Mouse (Mus musculus) kidney, embryonic 15.5 days (tissue): Measurements from ENCODE around the gene Ergic1. TPM values are rescaled to one million over a fixed set of nuclear protein-coding genes. Genes with fewer than 3 reads are reported as not detected.

Experiments
- ATAC-seq: fragments of 200-750 bp; cut with Nextera tagmentation; replicated peaks from 2 replicates; pipeline ENCODE4 v1.8.0; 2017; ENCODE audit warnings: moderate TSS enrichment; ENCODE audit not compliant: low FRiP score
- H3K27ac ChIP-seq: fragments of 300-500 bp; sonication (generic); 2 replicates; pipeline ENCODE4 v1.5.1; 2015; ENCODE audit warnings: mild to moderate bottlenecking, inconsistent platforms
- H3K27me3 ChIP-seq: fragments of 300-500 bp; sonication (generic); 2 replicates; pipeline ENCODE4 v1.6.1; 2015; ENCODE audit warnings: inconsistent platforms
- H3K36me3 ChIP-seq: fragments of 300-500 bp; sonication (generic); 2 replicates; pipeline ENCODE4 v1.6.1; 2015; ENCODE audit warnings: inconsistent platforms
- H3K4me1 ChIP-seq: fragments of 300-500 bp; sonication (generic); 2 replicates; pipeline ENCODE4 v1.6.1; 2015; ENCODE audit warnings: inconsistent platforms
- H3K4me2 ChIP-seq: fragments of 300-500 bp; sonication (generic); 2 replicates; pipeline ENCODE4 v1.6.1; 2015; ENCODE audit warnings: moderate library complexity, mild to moderate bottlenecking, inconsistent platforms
- H3K4me3 ChIP-seq: fragments of 300-500 bp; sonication (generic); replicated peaks from 2 replicates; pipeline ENCODE4 v1.5.1; 2015; ENCODE audit warnings: mild to moderate bottlenecking, inconsistent platforms
- H3K9ac ChIP-seq: fragments of 300-500 bp; sonication (generic); 2 replicates; pipeline ENCODE4 v1.6.1; 2015; ENCODE audit warnings: mild to moderate bottlenecking, inconsistent platforms
- H3K9me3 ChIP-seq: fragments of 300-500 bp; sonication (generic); replicated peaks from 2 replicates; pipeline ENCODE4 v1.6.1; 2016; ENCODE audit warnings: inconsistent platforms
- WGBS: fragments of 180-500 bp; shearing (Covaris S2); methylation state at CpG from one replicate; pipeline ENCODE4 v1.1.7; 2015; ENCODE audit warnings: mixed read lengths; 5-methylcytosine and 5-hydroxymethylcytosine counted together
- polyA plus RNA-seq: library from polyadenylated mRNA; unstranded; fragments of >200 nt; fragmentation: Nextera tagmentation; extraction: Ambion mirVana; gene quantifications from 2 replicates; pipeline ENCODE4 v1.2.1, GENCODE M21; 2015

Gene Ergic1
- polyA plus RNA-seq, 1 experiment from 2014 or later, result 124 TPM

GRCm38 (mm10) chr17:26623991-26624390 lies 62.7 kb downstream of the Ergic1 start:
- peaks cover 14% of the 10 kb centered on the region for H3K4me1 ChIP-seq
- H3K36me3 ChIP-seq, result peaks cover 72% of the 10 kb centered on the region
- no peaks in the 10 kb centered on the region for H3K27me3 ChIP-seq
- ATAC-seq, result no peak
- H3K9me3 ChIP-seq, result no peaks in the 10 kb centered on the region
- H3K9ac ChIP-seq, result no peak overlapping the region
- no peak overlapping the region for H3K4me2 ChIP-seq
- 93% methylated on average over 6 of the region's 6 CpGs for WGBS
- no peak overlapping the region for H3K27ac ChIP-seq
- no peak overlapping the region for H3K4me3 ChIP-seq

GRCm38 (mm10) chr17:26624999-26625398 lies 63.7 kb downstream of the Ergic1 start:
- Histone ChIP-seq H3K27ac (no peak overlapping the region), H3K9ac (no peak overlapping the region), H3K36me3 (peaks cover 74% of the 10 kb centered on the region), H3K9me3 (no peaks in the 10 kb centered on the region), H3K4me2 (no peak overlapping the region), H3K27me3 (no peaks in the 10 kb centered on the region), H3K4me1 (peaks cover 14% of the 10 kb centered on the region), H3K4me3 (no peak overlapping the region)
- WGBS, result 94% methylated on average over 10 of the region's 10 CpGs
- ATAC-seq, result no peak

- peaks cover 77% of the 10 kb centered on the region for H3K36me3 ChIP-seq
- H3K9me3 ChIP-seq, result no peaks in the 10 kb centered on the region
- H3K4me3 ChIP-seq, result no peak overlapping the region
- H3K27ac ChIP-seq, result no peak overlapping the region
- no peaks in the 10 kb centered on the region for H3K27me3 ChIP-seq
- ATAC-seq, result no peak
- no peak overlapping the region for H3K4me2 ChIP-seq
- no peak overlapping the region for H3K9ac ChIP-seq
- 96% methylated on average over 2 of the region's 2 CpGs for WGBS
- H3K4me1 ChIP-seq, result peaks cover 11% of the 10 kb centered on the region
Measured at GRCm38 (mm10) chr17:26625521-26626010, 64.3 kb downstream of the Ergic1 start.

GRCm38 (mm10) chr17:26628479-26628878 lies 67.2 kb downstream of the Ergic1 start:
- no peaks in the 10 kb centered on the region for H3K4me1 ChIP-seq
- no peaks in the 10 kb centered on the region for H3K9me3 ChIP-seq
- H3K27me3 ChIP-seq, result no peaks in the 10 kb centered on the region
- no peak for ATAC-seq
- H3K4me3 ChIP-seq, result no peak overlapping the region
- H3K27ac ChIP-seq, result no peak overlapping the region
- H3K4me2 ChIP-seq, result no peak overlapping the region
- H3K9ac ChIP-seq, result no peak overlapping the region
- 81% methylated on average over 6 of the region's 6 CpGs for WGBS
- H3K36me3 ChIP-seq, result peaks cover 95% of the 10 kb centered on the region

GRCm38 (mm10) chr17:26628936-26629335 lies 67.6 kb downstream of the Ergic1 start:
- no peak overlapping the region for H3K27ac ChIP-seq
- ATAC-seq, result no peak
- WGBS, result 94% methylated on average over 3 of the region's 3 CpGs

GRCm38 (mm10) chr17:26631811-26632327 lies 70.6 kb downstream of the Ergic1 start:
- ATAC-seq, result no peak
- WGBS, result 79% methylated on average over 8 of the region's 8 CpGs

More at GRCm38 (mm10) chr17:26628936-26629335, 67.6 kb downstream of the Ergic1 start:
- Histone ChIP-seq H3K27me3 (no peaks in the 10 kb centered on the region), H3K4me3 (no peak overlapping the region), H3K4me2 (no peak overlapping the region), H3K9me3 (no peaks in the 10 kb centered on the region), H3K9ac (no peak overlapping the region), H3K4me1 (no peaks in the 10 kb centered on the region), H3K36me3 (peaks cover 95% of the 10 kb centered on the region)

GRCm38 (mm10) chr17:26633186-26633585 lies 71.9 kb downstream of the Ergic1 start:
- 89% methylated on average over 9 of the region's 9 CpGs for WGBS
- no peak overlapping the region for H3K4me3 ChIP-seq
- no peak overlapping the region for H3K27ac ChIP-seq
- peaks cover 89% of the 10 kb centered on the region for H3K36me3 ChIP-seq
- H3K27me3 ChIP-seq, result no peaks in the 10 kb centered on the region
- H3K4me2 ChIP-seq, result no peak overlapping the region
- no peaks in the 10 kb centered on the region for H3K4me1 ChIP-seq
- no peak for ATAC-seq
- no peak overlapping the region for H3K9ac ChIP-seq
- no peaks in the 10 kb centered on the region for H3K9me3 ChIP-seq

More at GRCm38 (mm10) chr17:26631811-26632327, 70.6 kb downstream of the Ergic1 start:
- no peak overlapping the region for H3K4me2 ChIP-seq
- no peak overlapping the region for H3K4me3 ChIP-seq
- no peak overlapping the region for H3K9ac ChIP-seq
- no peaks in the 10 kb centered on the region for H3K9me3 ChIP-seq
- H3K36me3 ChIP-seq, result peaks cover 94% of the 10 kb centered on the region
- no peaks in the 10 kb centered on the region for H3K4me1 ChIP-seq
- H3K27me3 ChIP-seq, result no peaks in the 10 kb centered on the region
- no peak overlapping the region for H3K27ac ChIP-seq

- 93% methylated on average over 9 of the region's 9 CpGs for WGBS
- no peak overlapping the region for H3K4me3 ChIP-seq
- no peak overlapping the region for H3K4me2 ChIP-seq
- no peak overlapping the region for H3K9ac ChIP-seq
- H3K27me3 ChIP-seq, result no peaks in the 10 kb centered on the region
- no peak for ATAC-seq
- H3K4me1 ChIP-seq, result no peaks in the 10 kb centered on the region
- peaks cover 88% of the 10 kb centered on the region for H3K36me3 ChIP-seq
- no peaks in the 10 kb centered on the region for H3K9me3 ChIP-seq
- H3K27ac ChIP-seq, result no peak overlapping the region
Measured at GRCm38 (mm10) chr17:26633926-26634325, 72.6 kb downstream of the Ergic1 start.

GRCm38 (mm10) chr17:26634539-26634938 lies 73.2 kb downstream of the Ergic1 start:
- 92% methylated on average over 7 of the region's 7 CpGs for WGBS
- H3K27me3 ChIP-seq, result no peaks in the 10 kb centered on the region
- H3K4me2 ChIP-seq, result no peak overlapping the region
- no peaks in the 10 kb centered on the region for H3K4me1 ChIP-seq
- no peak overlapping the region for H3K27ac ChIP-seq
- H3K4me3 ChIP-seq, result no peak overlapping the region
- no peaks in the 10 kb centered on the region for H3K9me3 ChIP-seq
- peaks cover 88% of the 10 kb centered on the region for H3K36me3 ChIP-seq
- no peak for ATAC-seq
- H3K9ac ChIP-seq, result no peak overlapping the region

- no peak overlapping the region for H3K4me2 ChIP-seq
- H3K9ac ChIP-seq, result no peak overlapping the region
- H3K27me3 ChIP-seq, result no peaks in the 10 kb centered on the region
- H3K4me3 ChIP-seq, result no peak overlapping the region
- no peak for ATAC-seq
- no peaks in the 10 kb centered on the region for H3K4me1 ChIP-seq
- H3K9me3 ChIP-seq, result no peaks in the 10 kb centered on the region
- H3K27ac ChIP-seq, result no peak overlapping the region
- H3K36me3 ChIP-seq, result peaks cover 88% of the 10 kb centered on the region
- WGBS, result 84% methylated on average over 7 of the region's 7 CpGs
Measured at GRCm38 (mm10) chr17:26635951-26636350, 74.7 kb downstream of the Ergic1 start.

- Histone ChIP-seq H3K36me3 (peaks cover 88% of the 10 kb centered on the region), H3K4me1 (no peaks in the 10 kb centered on the region), H3K4me3 (no peak overlapping the region), H3K9ac (no peak overlapping the region), H3K9me3 (no peaks in the 10 kb centered on the region), H3K27ac (peak overlapping the region; percentile 29), H3K4me2 (no peak overlapping the region), H3K27me3 (no peaks in the 10 kb centered on the region)
- no peak; the same call in 1 of the 2 replicates for ATAC-seq
- WGBS, result 60% methylated on average over 4 of the region's 4 CpGs
Measured at GRCm38 (mm10) chr17:26637851-26638250, 76.6 kb downstream of the Ergic1 start.

GRCm38 (mm10) chr17:26638655-26639054 lies 77.4 kb downstream of the Ergic1 start:
- H3K9me3 ChIP-seq, result no peaks in the 10 kb centered on the region
- peaks cover 92% of the 10 kb centered on the region for H3K36me3 ChIP-seq
- H3K4me3 ChIP-seq, result no peak overlapping the region
- peak overlapping the region; percentile 29; the same call in 1 of the 2 replicates for H3K27ac ChIP-seq
- peak; percentile 82 for ATAC-seq
- no peak overlapping the region for H3K4me2 ChIP-seq
- no peaks in the 10 kb centered on the region for H3K27me3 ChIP-seq
- no peak overlapping the region for H3K9ac ChIP-seq
- WGBS, result 18% methylated on average over 7 of the region's 7 CpGs
- no peaks in the 10 kb centered on the region for H3K4me1 ChIP-seq

GRCm38 (mm10) chr17:26639791-26640190 lies 78.5 kb downstream of the Ergic1 start:
- Histone ChIP-seq H3K9ac (no peak overlapping the region), H3K4me1 (no peaks in the 10 kb centered on the region), H3K27me3 (no peaks in the 10 kb centered on the region), H3K4me3 (no peak overlapping the region), H3K9me3 (no peaks in the 10 kb centered on the region), H3K36me3 (peaks cover 92% of the 10 kb centered on the region), H3K4me2 (no peak overlapping the region), H3K27ac (no peak overlapping the region)
- WGBS, result 89% methylated on average over 2 of the region's 2 CpGs
- ATAC-seq, result no peak
